Mouse (Mus musculus): Measurements from ENCODE around the gene Pnisr. TPM values are rescaled to one million over a fixed set of nuclear protein-coding genes. Genes with fewer than 3 reads are reported as not detected.

Gene Pnisr
- 158 and 175 TPM in 2 replicates for polyA plus RNA-seq (2014; fragmentation: Nextera tagmentation; extraction: Ambion mirVana)

DNA sequence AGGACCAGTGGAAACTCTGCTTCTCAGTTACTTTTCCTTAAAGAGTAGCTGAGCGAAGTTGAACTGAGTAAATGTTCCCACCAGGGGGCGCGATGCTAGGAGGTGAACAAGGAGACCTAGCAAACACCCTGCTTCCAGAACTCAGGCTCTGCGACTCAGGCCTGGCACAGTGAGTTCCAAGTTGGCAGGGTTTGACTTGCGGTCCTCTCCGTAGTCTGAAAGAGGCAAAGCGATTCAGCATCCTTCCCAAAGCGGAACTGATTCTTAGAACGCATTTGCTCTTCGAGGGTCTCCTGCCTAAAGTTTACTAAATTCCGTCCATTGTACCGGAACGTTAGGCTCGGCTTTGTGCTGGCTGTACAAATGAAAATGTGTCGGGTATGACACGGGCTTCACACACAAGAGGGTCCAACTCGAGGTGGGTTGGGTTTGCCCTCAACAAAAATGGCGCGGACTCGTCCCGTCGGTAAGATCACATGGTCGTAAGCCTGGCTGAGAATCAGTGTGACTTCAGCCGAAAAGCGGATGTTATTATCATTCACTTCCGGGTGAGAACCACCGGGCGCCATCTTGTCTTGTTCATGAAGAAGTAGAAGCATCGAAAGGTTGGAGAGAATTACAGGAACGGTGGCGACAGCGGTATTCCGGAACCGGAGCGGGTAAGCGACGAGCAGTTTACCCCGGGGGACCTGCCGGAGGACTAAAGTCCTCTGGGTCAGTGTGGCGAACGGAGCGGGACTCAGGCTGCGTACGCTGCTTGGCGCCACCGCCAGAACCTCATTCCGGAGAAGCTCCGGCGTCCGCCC lies at the start of gene Pnisr:
Pnisr (plus strand) TSS at position 103 of the 806 bp plus-strand sequence.
- under 1% methylated on average over 50 of the region's 50 CpGs for WGBS
- no peaks in the 10 kb centered on the region for H3K4me1 ChIP-seq (ENCODE audit: control insufficient read depth, insufficient read depth, low read length)
- H3K27ac ChIP-seq (replicated peaks; ENCODE audit: low read depth, low read length) = peak within 1 kb of the TSS; percentile 94
- peak within 1 kb of the TSS; percentile 36 for H3K4me2 ChIP-seq (ENCODE audit: low read depth, low read length)
- H3K9me3 ChIP-seq (replicated peaks; ENCODE audit: control insufficient read depth, low read length) = no peaks in the 10 kb centered on the region
- H3K4me3 ChIP-seq (ENCODE audit: low read depth, low read length) = peak within 1 kb of the TSS; percentile 78
- H3K36me3 ChIP-seq (replicated peaks; ENCODE audit: control insufficient read depth, insufficient read depth, low read depth, low read length) = no peaks in the 10 kb centered on the region
- H3K9ac ChIP-seq (replicated peaks; ENCODE audit: low read length) = peak within 1 kb of the TSS; percentile 91
- ATAC-seq (replicated peaks; ENCODE audit: insufficient number of reproducible peaks, low FRiP score, low TSS enrichment, low read depth) = peak; percentile 98
- no peaks in the 10 kb centered on the region for H3K27me3 ChIP-seq (ENCODE audit: control insufficient read depth, insufficient read depth, low read length)
- DNase-seq (ENCODE audit: low spot score) = peak; percentile 98

DNA sequence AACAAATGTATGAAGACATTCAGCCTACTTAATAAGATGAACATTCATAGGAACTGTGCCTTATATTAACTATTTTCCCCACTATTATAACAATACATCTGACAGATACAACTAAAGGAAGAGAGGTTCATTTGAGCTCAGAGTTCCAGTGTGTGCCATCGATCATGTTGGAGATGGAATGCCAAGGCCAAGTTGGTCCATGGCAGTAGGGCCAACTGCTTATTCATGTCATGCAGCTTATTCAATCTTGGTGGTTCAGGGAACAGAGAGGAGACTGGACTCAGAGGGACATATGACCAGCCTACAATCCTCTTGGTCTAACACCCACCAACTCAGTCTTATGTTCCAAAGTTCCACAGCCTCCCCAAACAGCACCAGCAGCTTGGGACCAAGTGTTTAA lies 46.4 kb upstream of the Pnisr start:
- WGBS = 79% methylated on average over 1 of the region's 1 CpGs
- Histone ChIP-seq H3K36me3 (replicated peaks; ENCODE audit: control insufficient read depth, insufficient read depth, low read depth, low read length) (no peaks in the 10 kb centered on the region; the same call in none of the 2 replicates), H3K4me1 (ENCODE audit: control insufficient read depth, insufficient read depth, low read length) (no peaks in the 10 kb centered on the region), H3K4me2 (ENCODE audit: low read depth, low read length) (no peak overlapping the region), H3K4me3 (ENCODE audit: low read depth, low read length) (no peak overlapping the region), H3K27me3 (ENCODE audit: control insufficient read depth, insufficient read depth, low read length) (no peaks in the 10 kb centered on the region), H3K27ac (replicated peaks; ENCODE audit: low read depth, low read length) (no peak overlapping the region), H3K9me3 (replicated peaks; ENCODE audit: control insufficient read depth, low read length) (no peaks in the 10 kb centered on the region), H3K9ac (replicated peaks; ENCODE audit: low read length) (no peak overlapping the region)
- ATAC-seq (replicated peaks; ENCODE audit: insufficient number of reproducible peaks, low FRiP score, low TSS enrichment, low read depth) (no peak), DNase-seq (ENCODE audit: low spot score) (no peak)

- H3K9me3 ChIP-seq (replicated peaks; ENCODE audit: control insufficient read depth, low read length) = no peaks in the 10 kb centered on the region
- no peak overlapping the region for H3K4me2 ChIP-seq (ENCODE audit: low read depth, low read length)
- H3K4me1 ChIP-seq (ENCODE audit: control insufficient read depth, insufficient read depth, low read length) = no peaks in the 10 kb centered on the region
- DNase-seq (ENCODE audit: low spot score) (no peak), ATAC-seq (replicated peaks; ENCODE audit: insufficient number of reproducible peaks, low FRiP score, low TSS enrichment, low read depth) (no peak)
- H3K27ac ChIP-seq (replicated peaks; ENCODE audit: low read depth, low read length) = no peak overlapping the region
- no peaks in the 10 kb centered on the region for H3K27me3 ChIP-seq (ENCODE audit: control insufficient read depth, insufficient read depth, low read length)
- H3K4me3 ChIP-seq (ENCODE audit: low read depth, low read length) = no peak overlapping the region
- H3K36me3 ChIP-seq (replicated peaks; ENCODE audit: control insufficient read depth, insufficient read depth, low read depth, low read length) = no peaks in the 10 kb centered on the region; the same call in none of the 2 replicates
- WGBS = 91% methylated on average over 2 of the region's 2 CpGs
- no peak overlapping the region for H3K9ac ChIP-seq (replicated peaks; ENCODE audit: low read length)
Measured at GRCm38 (mm10) chr4:21801620-21802019, 45.8 kb upstream of the Pnisr start.

DNA sequence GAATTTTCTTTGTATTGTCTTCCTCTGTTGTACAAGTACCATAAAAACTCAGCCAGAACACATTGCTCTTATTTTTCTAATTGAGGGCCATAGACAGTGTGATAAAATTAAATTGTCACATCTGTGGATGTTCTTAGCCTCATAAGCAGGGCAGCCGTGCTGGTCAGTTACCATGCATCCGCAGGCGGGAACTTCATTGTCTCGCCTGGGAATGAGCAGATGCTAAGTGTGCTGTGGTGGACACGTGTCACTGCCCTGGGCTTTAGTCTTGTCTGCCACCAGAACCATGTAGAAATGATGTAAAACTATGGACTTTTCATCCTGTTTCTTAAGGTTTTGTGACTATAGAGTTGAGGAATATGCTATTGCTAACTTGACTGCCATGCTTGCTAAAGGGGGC lies 40.2 kb upstream of the Pnisr start:
- Histone ChIP-seq H3K27ac (replicated peaks; ENCODE audit: low read depth, low read length) (no peak overlapping the region), H3K4me3 (ENCODE audit: low read depth, low read length) (no peak overlapping the region), H3K9ac (replicated peaks; ENCODE audit: low read length) (no peak overlapping the region), H3K9me3 (replicated peaks; ENCODE audit: control insufficient read depth, low read length) (no peaks in the 10 kb centered on the region), H3K27me3 (ENCODE audit: control insufficient read depth, insufficient read depth, low read length) (no peaks in the 10 kb centered on the region), H3K4me1 (ENCODE audit: control insufficient read depth, insufficient read depth, low read length) (no peaks in the 10 kb centered on the region), H3K4me2 (ENCODE audit: low read depth, low read length) (no peak overlapping the region), H3K36me3 (replicated peaks; ENCODE audit: control insufficient read depth, insufficient read depth, low read depth, low read length) (no peaks in the 10 kb centered on the region)
- WGBS = 81% methylated on average over 5 of the region's 5 CpGs
- ATAC-seq (replicated peaks; ENCODE audit: insufficient number of reproducible peaks, low FRiP score, low TSS enrichment, low read depth) = no peak
- DNase-seq (ENCODE audit: low spot score) = no peak

- Histone ChIP-seq H3K9ac (replicated peaks; ENCODE audit: low read length) (no peak overlapping the region), H3K36me3 (replicated peaks; ENCODE audit: control insufficient read depth, insufficient read depth, low read depth, low read length) (no peaks in the 10 kb centered on the region), H3K4me2 (ENCODE audit: low read depth, low read length) (no peak overlapping the region), H3K27ac (replicated peaks; ENCODE audit: low read depth, low read length) (no peak overlapping the region), H3K27me3 (ENCODE audit: control insufficient read depth, insufficient read depth, low read length) (no peaks in the 10 kb centered on the region), H3K4me3 (ENCODE audit: low read depth, low read length) (no peak overlapping the region), H3K9me3 (replicated peaks; ENCODE audit: control insufficient read depth, low read length) (no peaks in the 10 kb centered on the region), H3K4me1 (ENCODE audit: control insufficient read depth, insufficient read depth, low read length) (no peaks in the 10 kb centered on the region)
- DNase-seq (ENCODE audit: low spot score) (no peak), ATAC-seq (replicated peaks; ENCODE audit: insufficient number of reproducible peaks, low FRiP score, low TSS enrichment, low read depth) (no peak)
- 85% methylated on average over 3 of the region's 3 CpGs for WGBS
Measured at GRCm38 (mm10) chr4:21810608-21811007, 36.8 kb upstream of the Pnisr start.

- H3K27ac ChIP-seq (replicated peaks; ENCODE audit: low read depth, low read length) = no peak overlapping the region
- no peaks in the 10 kb centered on the region for H3K36me3 ChIP-seq (replicated peaks; ENCODE audit: control insufficient read depth, insufficient read depth, low read depth, low read length)
- H3K9me3 ChIP-seq (replicated peaks; ENCODE audit: control insufficient read depth, low read length) = no peaks in the 10 kb centered on the region
- DNase-seq (ENCODE audit: low spot score) = no peak
- no peaks in the 10 kb centered on the region for H3K4me1 ChIP-seq (ENCODE audit: control insufficient read depth, insufficient read depth, low read length)
- H3K4me3 ChIP-seq (ENCODE audit: low read depth, low read length) = no peak overlapping the region
- no peak overlapping the region for H3K9ac ChIP-seq (replicated peaks; ENCODE audit: low read length)
- WGBS = 93% methylated on average over 6 of the region's 6 CpGs
- no peaks in the 10 kb centered on the region for H3K27me3 ChIP-seq (ENCODE audit: control insufficient read depth, insufficient read depth, low read length)
- no peak overlapping the region for H3K4me2 ChIP-seq (ENCODE audit: low read depth, low read length)
- no peak for ATAC-seq (replicated peaks; ENCODE audit: insufficient number of reproducible peaks, low FRiP score, low TSS enrichment, low read depth)
Measured at GRCm38 (mm10) chr4:21812635-21813034, 34.7 kb upstream of the Pnisr start.

DNA sequence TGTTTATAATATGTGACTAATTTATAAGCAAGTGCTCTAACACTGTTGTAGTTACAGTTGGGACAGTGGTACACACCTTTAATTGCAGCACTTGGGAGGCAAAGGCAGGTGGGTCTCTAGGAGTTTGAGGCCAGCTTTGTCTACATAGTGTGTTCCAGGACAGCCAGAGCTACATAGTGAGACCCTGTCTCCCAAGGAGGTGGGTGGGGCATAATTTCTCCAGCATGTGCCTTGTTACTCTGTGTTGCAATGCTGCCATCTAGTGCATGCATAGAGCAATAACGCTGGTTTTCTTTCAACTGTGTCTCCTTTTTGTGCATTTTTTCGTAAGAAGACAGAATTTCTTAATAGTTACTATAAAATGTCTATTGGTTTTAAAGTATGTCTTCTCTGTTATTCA lies 33.4 kb upstream of the Pnisr start:
- H3K9ac ChIP-seq (replicated peaks; ENCODE audit: low read length) = no peak overlapping the region
- H3K9me3 ChIP-seq (replicated peaks; ENCODE audit: control insufficient read depth, low read length) = no peaks in the 10 kb centered on the region
- no peaks in the 10 kb centered on the region for H3K36me3 ChIP-seq (replicated peaks; ENCODE audit: control insufficient read depth, insufficient read depth, low read depth, low read length)
- peak; percentile 87 for DNase-seq (ENCODE audit: low spot score)
- WGBS = 48% methylated on average over 2 of the region's 2 CpGs
- no peak overlapping the region for H3K4me3 ChIP-seq (ENCODE audit: low read depth, low read length)
- ATAC-seq (replicated peaks; ENCODE audit: insufficient number of reproducible peaks, low FRiP score, low TSS enrichment, low read depth) = peak; percentile 80
- no peak overlapping the region for H3K27ac ChIP-seq (replicated peaks; ENCODE audit: low read depth, low read length)
- no peaks in the 10 kb centered on the region for H3K4me1 ChIP-seq (ENCODE audit: control insufficient read depth, insufficient read depth, low read length)
- H3K27me3 ChIP-seq (ENCODE audit: control insufficient read depth, insufficient read depth, low read length) = no peaks in the 10 kb centered on the region
- no peak overlapping the region for H3K4me2 ChIP-seq (ENCODE audit: low read depth, low read length)

GRCm38 (mm10) chr4:21826616-21827015 lies 20.8 kb upstream of the Pnisr start:
- Histone ChIP-seq H3K4me1 (ENCODE audit: control insufficient read depth, insufficient read depth, low read length) (no peaks in the 10 kb centered on the region), H3K27me3 (ENCODE audit: control insufficient read depth, insufficient read depth, low read length) (no peaks in the 10 kb centered on the region), H3K4me3 (ENCODE audit: low read depth, low read length) (no peak overlapping the region), H3K36me3 (replicated peaks; ENCODE audit: control insufficient read depth, insufficient read depth, low read depth, low read length) (no peaks in the 10 kb centered on the region), H3K9ac (replicated peaks; ENCODE audit: low read length) (no peak overlapping the region), H3K9me3 (replicated peaks; ENCODE audit: control insufficient read depth, low read length) (no peaks in the 10 kb centered on the region), H3K27ac (replicated peaks; ENCODE audit: low read depth, low read length) (no peak overlapping the region), H3K4me2 (ENCODE audit: low read depth, low read length) (no peak overlapping the region)
- DNase-seq (ENCODE audit: low spot score) (no peak), ATAC-seq (replicated peaks; ENCODE audit: insufficient number of reproducible peaks, low FRiP score, low TSS enrichment, low read depth) (no peak)
- WGBS = 86% methylated on average over 2 of the region's 2 CpGs
